Comparison of ENCODE assay signal across 9 mouse cellular contexts in the genomic region with DNA sequence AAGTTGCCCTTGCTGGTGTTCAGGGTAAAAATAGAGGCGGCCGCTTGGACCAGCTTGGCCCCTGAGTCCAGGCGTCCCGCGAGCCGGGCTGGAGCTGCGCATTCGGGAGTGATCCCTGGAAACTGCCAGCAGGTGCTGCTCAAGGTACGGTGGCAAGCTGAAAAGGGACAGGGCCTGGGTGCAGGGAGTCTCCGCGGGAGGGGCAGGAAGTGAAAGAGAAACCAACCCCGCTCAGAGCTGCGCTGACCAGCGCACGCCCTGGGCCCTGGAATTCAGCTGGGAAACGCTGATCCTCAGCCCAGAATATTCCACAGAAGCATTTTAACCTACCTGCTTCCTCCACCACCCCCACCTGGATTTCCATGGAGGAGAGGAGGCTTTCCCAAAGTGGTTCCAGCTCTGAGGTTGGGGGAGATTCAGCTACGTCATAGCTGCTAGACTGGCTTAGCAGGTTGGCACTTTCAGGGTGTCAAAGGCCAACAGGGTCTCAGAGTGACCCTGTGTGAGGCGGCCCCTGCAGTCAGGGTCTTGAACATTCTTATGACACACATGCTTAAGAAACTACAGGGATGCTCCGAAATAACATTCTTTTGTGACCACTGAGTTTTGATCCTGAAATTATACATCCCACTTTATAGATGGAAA. TPM values are rescaled to one million over a fixed set of nuclear protein-coding genes. Genes with fewer than 3 reads are reported as not detected.
A peak's percentile ranks its signal among the peaks of the same experiment; 100 is the strongest.
DNase-seq lines count a peak whose midpoint lies in the region; ATAC-seq and TF ChIP-seq lines count a peak whose summit lies in the region.
"Had no signal": no experiment of that assay in that cellular context is flagged by ENCODE, and none has a peak within 500 bp of the region (broad histone marks: within the 10 kb centered on the region; RNA-seq: fewer than 3 reads in every experiment).

No protein-coding gene starts in this region.

- intact Hi-C loops in heart, adult 2 months (cut with DNase I), result loop anchor here (2.0 to 10.0 kb wide), 4 partner anchors 750 to 1016 kb away; no protein-coding TSS in a partner anchor

- 5% methylated on average over 19 of the region's 19 CpGs for WGBS in embryonic facial prominence, embryonic 10.5 days
- 7% methylated on average over 19 of the region's 19 CpGs for WGBS in heart, adult 2 months
- 9% methylated on average over 19 of the region's 19 CpGs for WGBS in midbrain, embryonic 16.5 days

- peak overlapping the region; percentile 65 for H3K9ac ChIP-seq in heart, adult 2 months (ENCODE audit: low read depth, low read length)
- H3K9ac ChIP-seq in midbrain, embryonic 16.5 days (ENCODE audit: low read depth, low read length), result peak overlapping the region; percentile 69

- H3K9me3 ChIP-seq in embryonic facial prominence, embryonic 10.5 days, result no peaks in the 10 kb centered on the region
- no peaks in the 10 kb centered on the region for H3K9me3 ChIP-seq in midbrain, embryonic 16.5 days (replicated peaks; ENCODE audit: control insufficient read depth, low read length, poor library complexity, severe bottlenecking)
- H3K9me3 ChIP-seq: G1E had no signal

- H3K36me3 ChIP-seq in embryonic facial prominence, embryonic 10.5 days (replicated peaks), result no peaks in the 10 kb centered on the region
- no peaks in the 10 kb centered on the region for H3K36me3 ChIP-seq in heart, adult 2 months (ENCODE audit: control insufficient read depth, insufficient read depth, low read length)
- no peaks in the 10 kb centered on the region for H3K36me3 ChIP-seq in midbrain, embryonic 16.5 days (ENCODE audit: control insufficient read depth, insufficient read depth, low read length)
- H3K36me3 ChIP-seq: G1E had no signal

- H3K4me2 ChIP-seq in midbrain, embryonic 16.5 days (ENCODE audit: low read length), result peak overlapping the region; percentile 93

- 0 out of 2 replicates have a peak, but pooled peaks have one; percentile 40 for TF ChIP-seq EP300 in heart, adult 2 months (IDR thresholded peaks at IDR 0.05; ENCODE audit: insufficient read depth, low read depth, low read length)

- ATAC-seq in midbrain, embryonic 16.5 days, result peak; percentile 94

- peak in 1 of 2 experiments; percentile 56 for DNase-seq in layer of hippocampus, adult 2 months (ENCODE audit: low spot score in 2 of 2)
- no peak for DNase-seq in layer of hippocampus, adult 9-11 months
- peak; percentile 86 for DNase-seq in embryonic facial prominence, embryonic 10.5 days (ENCODE audit: low spot score)
- DNase-seq in heart, adult 2 months, result peak; percentile 77 to 78
- peak; percentile 74 for DNase-seq in kidney, adult 18-20 months
- peak; percentile 72 for DNase-seq in liver
- DNase-seq in spleen, postnatal 10 days (ENCODE audit: low spot score in 2 of 2), result peak; percentile 22 to 61

- 0 out of 2 replicates have a peak, but pooled peaks have one; percentile 22 for TF ChIP-seq POLR2A in heart, adult 2 months (IDR thresholded peaks at IDR 0.05; ENCODE audit: insufficient read depth, low read depth, low read length)

- H3K4me3 ChIP-seq in layer of hippocampus, adult 2 months, result peak overlapping the region; percentile 66
- H3K4me3 ChIP-seq in embryonic facial prominence, embryonic 10.5 days, result peak overlapping the region; percentile 62
- peak overlapping the region; percentile 53 for H3K4me3 ChIP-seq in heart, adult 2 months
- peak overlapping the region; percentile 53 for H3K4me3 ChIP-seq in midbrain, embryonic 16.5 days (ENCODE audit: low read depth, low read length)

- peak; percentile 71 for TF ChIP-seq CTCF in layer of hippocampus, adult 2 months (conservative IDR thresholded peaks at IDR 0.05)
- TF ChIP-seq CTCF in heart, adult 2 months (IDR thresholded peaks at IDR 0.05), result peak; percentile 73

- H3K27me3 ChIP-seq in embryonic facial prominence, embryonic 10.5 days (replicated peaks; ENCODE audit: low read depth, poor library complexity, severe bottlenecking), result peaks cover 79% of the 10 kb centered on the region
- H3K27me3 ChIP-seq in heart, adult 2 months (ENCODE audit: control insufficient read depth, insufficient read depth, low read length), result peaks cover 2% of the 10 kb centered on the region; the same call in 1 of the 2 replicates
- H3K27me3 ChIP-seq in midbrain, embryonic 16.5 days (ENCODE audit: control insufficient read depth, insufficient read depth, low read depth, low read length), result no peaks in the 10 kb centered on the region

- H3K4me1 ChIP-seq in embryonic facial prominence, embryonic 10.5 days, result peaks cover 26% of the 10 kb centered on the region
- H3K4me1 ChIP-seq in heart, adult 2 months (ENCODE audit: control insufficient read depth, insufficient read depth, low read length), result no peaks in the 10 kb centered on the region; the same call in 1 of the 2 replicates
- peaks cover 7% of the 10 kb centered on the region for H3K4me1 ChIP-seq in midbrain, embryonic 16.5 days (ENCODE audit: control insufficient read depth, insufficient read depth, low read length)

- peak overlapping the region; percentile 92 for H3K27ac ChIP-seq in layer of hippocampus, adult 2 months
- peak overlapping the region; percentile 62; the same call in 1 of the 2 replicates for H3K27ac ChIP-seq in embryonic facial prominence, embryonic 10.5 days (replicated peaks)
- H3K27ac ChIP-seq in heart, adult 2 months, result peak overlapping the region; percentile 55
- H3K27ac ChIP-seq in midbrain, embryonic 16.5 days (ENCODE audit: low read length), result no peak overlapping the region

- no peaks in the 10 kb centered on the region for H3K79me2 ChIP-seq in heart, adult 2 months (replicated peaks; ENCODE audit: control insufficient read depth, insufficient read depth, low read length)

RNA-seq across cellular contexts. Expression of a gene that starts 0.7 kb away (rescaled TPM):
- total RNA-seq in layer of hippocampus, adult 2 months (2021), result 10 to 100 TPM; 11.7 to 11.8 TPM
- polyA plus RNA-seq in embryonic facial prominence, embryonic 10.5 days (2016; fragmentation: Nextera tagmentation; extraction: Ambion mirVana), result 0.25 and 1.6 TPM in 2 replicates
- total RNA-seq in heart, adult 2 months (2021), result 1 to 10 TPM; 2.5 TPM
- 0.61 and 0.85 TPM in 2 replicates for polyA plus RNA-seq in heart, adult 2 months (2012; rRNA removed)
- 1.1 and 1.8 TPM in 2 replicates for polyA plus RNA-seq in midbrain, embryonic 16.5 days (2015; fragmentation: Nextera tagmentation; extraction: Ambion mirVana)
- polyA plus RNA-seq: G1E had no signal
